Mouse (Mus musculus): Measurements from ENCODE around the gene Arhgap25. TPM values are rescaled to one million over a fixed set of nuclear protein-coding genes. Genes with fewer than 3 reads are reported as not detected.

Gene Arhgap25
- polyA plus RNA-seq, 1 experiment from 2014 or later = 2.8 TPM

DNA sequence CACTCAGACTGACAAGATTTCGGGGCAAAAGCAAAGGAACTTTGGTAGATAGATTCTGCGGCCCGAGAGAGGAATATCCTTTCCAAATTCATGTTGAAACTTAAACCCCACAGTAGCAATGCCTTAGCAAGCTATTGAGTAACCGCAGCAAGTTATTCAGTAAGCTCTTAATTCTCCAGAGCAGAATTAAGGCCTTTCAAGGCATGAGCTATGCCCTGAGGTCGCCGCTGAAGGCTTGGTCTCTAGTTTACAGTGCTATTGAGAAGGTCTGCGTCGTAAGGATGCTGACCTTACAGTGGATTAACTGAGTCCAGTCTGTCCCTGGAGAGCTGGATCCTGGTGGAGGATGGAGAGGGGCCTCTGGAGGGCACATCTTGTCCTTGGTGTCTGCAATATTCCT, 12.5 kb downstream of the Arhgap25 start:
- no peaks in the 10 kb centered on the region for H3K27me3 ChIP-seq
- no peaks in the 10 kb centered on the region for H3K36me3 ChIP-seq
- peaks cover 40% of the 10 kb centered on the region for H3K4me1 ChIP-seq (replicated peaks)
- H3K27ac ChIP-seq = no peak overlapping the region; the same call in 1 of the 2 replicates
- H3K4me3 ChIP-seq (replicated peaks) = no peak overlapping the region
- DNase-seq (no peak), ATAC-seq (ENCODE audit: low read depth) (no peak)
- no peak overlapping the region for H3K9ac ChIP-seq
- no peaks in the 10 kb centered on the region for H3K9me3 ChIP-seq (replicated peaks)
- WGBS (ENCODE audit: insufficient replicate concordance) = 79% methylated on average over 8 of the region's 8 CpGs
- no peak overlapping the region for H3K4me2 ChIP-seq

DNA sequence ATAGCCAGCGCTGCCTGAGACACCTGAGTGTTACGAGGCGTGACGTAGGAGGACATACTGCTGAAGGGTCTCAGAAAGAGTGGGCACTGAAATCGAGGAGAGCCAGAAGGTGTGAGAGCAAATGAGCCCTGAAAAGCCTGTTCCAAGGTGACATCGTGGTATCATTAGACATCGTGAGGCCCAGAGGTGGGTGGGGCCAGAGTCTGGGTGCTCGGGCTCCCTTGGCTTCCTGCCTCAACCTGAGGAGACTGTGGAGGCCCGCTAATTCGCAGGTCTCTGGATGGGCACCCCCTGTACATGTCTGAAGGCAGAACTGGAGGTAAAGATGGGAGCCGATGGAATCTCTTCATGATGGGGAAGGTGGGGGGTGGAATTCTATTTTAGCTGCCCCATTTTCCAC, 13.2 kb downstream of the Arhgap25 start:
- Histone ChIP-seq H3K9ac (no peak overlapping the region), H3K27ac (no peak overlapping the region), H3K9me3 (replicated peaks) (no peaks in the 10 kb centered on the region), H3K4me1 (replicated peaks) (peaks cover 33% of the 10 kb centered on the region), H3K4me3 (replicated peaks) (no peak overlapping the region), H3K27me3 (no peaks in the 10 kb centered on the region), H3K4me2 (no peak overlapping the region), H3K36me3 (no peaks in the 10 kb centered on the region)
- no peak for ATAC-seq (ENCODE audit: low read depth)
- 67% methylated on average over 11 of the region's 11 CpGs for WGBS (ENCODE audit: insufficient replicate concordance)
- DNase-seq = no peak

DNA sequence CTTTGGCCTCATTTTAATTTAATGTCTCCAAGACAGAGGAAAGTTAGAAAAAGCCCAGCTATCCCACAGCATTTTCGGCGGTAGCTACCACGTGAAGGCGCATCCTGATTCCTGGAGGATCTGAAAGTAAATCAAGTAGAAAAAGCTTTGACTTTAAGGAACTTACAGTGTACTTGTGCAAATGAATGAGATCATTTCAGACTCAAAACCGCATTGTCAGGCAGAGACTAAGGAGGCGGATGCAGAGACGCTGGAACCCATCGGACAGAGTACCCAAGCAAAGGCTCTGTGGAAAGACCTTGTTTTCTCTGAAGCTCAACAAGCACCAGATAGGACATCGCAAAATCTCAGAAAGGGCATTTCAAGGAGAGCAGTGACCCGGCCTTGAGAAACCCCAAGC, 14.4 kb downstream of the Arhgap25 start:
- H3K9ac ChIP-seq = no peak overlapping the region
- H3K27ac ChIP-seq = no peak overlapping the region
- no peaks in the 10 kb centered on the region for H3K9me3 ChIP-seq (replicated peaks)
- H3K27me3 ChIP-seq = no peaks in the 10 kb centered on the region
- peaks cover 22% of the 10 kb centered on the region for H3K4me1 ChIP-seq (replicated peaks)
- H3K4me3 ChIP-seq (replicated peaks) = no peak overlapping the region
- DNase-seq (no peak), ATAC-seq (ENCODE audit: low read depth) (no peak)
- H3K4me2 ChIP-seq = no peak overlapping the region
- H3K36me3 ChIP-seq = no peaks in the 10 kb centered on the region
- WGBS (ENCODE audit: insufficient replicate concordance) = 86% methylated on average over 10 of the region's 10 CpGs

DNA sequence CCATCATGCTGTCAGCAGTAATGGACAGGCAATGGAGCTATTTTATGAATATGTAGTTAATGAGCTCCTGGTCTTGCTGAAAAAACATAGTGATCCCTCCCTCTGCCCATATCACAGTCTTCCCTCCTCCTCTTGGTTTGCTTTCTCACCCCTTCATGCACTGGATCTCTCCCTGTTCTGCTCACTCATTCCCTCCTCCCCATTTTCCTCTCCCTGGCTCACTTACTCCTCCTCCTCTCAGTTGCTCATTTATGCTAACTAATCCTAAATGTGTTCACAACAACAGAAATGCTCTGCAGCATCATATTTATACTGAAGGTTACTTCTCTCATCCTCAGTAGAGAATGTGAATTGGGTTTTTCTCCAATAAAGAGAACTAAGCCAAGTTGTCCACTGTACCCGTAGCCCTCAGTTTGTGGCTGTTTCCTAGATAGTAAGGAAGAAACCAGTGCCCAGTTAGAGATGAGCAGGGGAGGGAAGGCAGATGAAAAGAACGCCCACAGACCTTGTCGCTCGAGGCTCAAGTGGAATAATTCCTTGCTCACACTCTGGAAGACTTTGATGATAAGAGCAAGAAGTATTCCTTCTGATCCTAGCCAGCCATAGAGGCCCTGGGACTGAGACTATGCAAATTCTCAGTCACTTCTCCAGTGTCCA, 15.2 kb downstream of the Arhgap25 start:
- peaks cover 14% of the 10 kb centered on the region for H3K4me1 ChIP-seq (replicated peaks)

DNA sequence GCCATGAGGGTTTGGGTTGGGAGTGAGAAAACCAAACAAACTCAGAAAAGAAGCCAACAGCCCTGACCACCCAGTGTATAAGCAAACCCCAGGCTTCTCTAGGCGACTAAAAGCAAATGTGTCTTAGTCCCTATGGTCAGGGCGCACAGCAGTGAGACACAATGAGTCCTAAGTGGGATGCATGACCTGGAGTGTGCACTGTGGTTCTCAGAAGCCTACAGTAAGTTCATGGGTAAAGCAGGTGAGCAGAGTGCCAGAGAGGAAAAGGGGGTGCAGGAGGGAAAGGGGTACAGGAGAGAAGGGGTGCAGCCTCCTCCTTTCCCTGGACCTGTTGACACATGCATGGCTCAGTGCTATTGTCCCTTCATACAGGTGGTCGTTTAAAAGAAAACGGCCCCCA, 18.7 kb downstream of the Arhgap25 start:
- ATAC-seq (ENCODE audit: low read depth) (no peak), DNase-seq (no peak)
- H3K4me2 ChIP-seq = no peak overlapping the region
- H3K9me3 ChIP-seq (replicated peaks) = no peaks in the 10 kb centered on the region
- H3K9ac ChIP-seq = no peak overlapping the region
- no peaks in the 10 kb centered on the region for H3K4me1 ChIP-seq (replicated peaks)
- no peaks in the 10 kb centered on the region for H3K36me3 ChIP-seq
- no peak overlapping the region for H3K4me3 ChIP-seq (replicated peaks)
- no peaks in the 10 kb centered on the region for H3K27me3 ChIP-seq
- WGBS (ENCODE audit: insufficient replicate concordance) = 64% methylated on average over 4 of the region's 4 CpGs
- H3K27ac ChIP-seq = no peak overlapping the region

More for the DNA sequence above, 15.2 kb downstream of the Arhgap25 start:
- ATAC-seq (ENCODE audit: low read depth) (no peak), DNase-seq (no peak)
- Histone ChIP-seq H3K9me3 (replicated peaks) (no peaks in the 10 kb centered on the region), H3K4me3 (replicated peaks) (no peak overlapping the region), H3K4me2 (no peak overlapping the region), H3K27me3 (no peaks in the 10 kb centered on the region), H3K27ac (no peak overlapping the region), H3K36me3 (no peaks in the 10 kb centered on the region), H3K9ac (no peak overlapping the region)
- WGBS (ENCODE audit: insufficient replicate concordance) = 65% methylated on average over 4 of the region's 4 CpGs

DNA sequence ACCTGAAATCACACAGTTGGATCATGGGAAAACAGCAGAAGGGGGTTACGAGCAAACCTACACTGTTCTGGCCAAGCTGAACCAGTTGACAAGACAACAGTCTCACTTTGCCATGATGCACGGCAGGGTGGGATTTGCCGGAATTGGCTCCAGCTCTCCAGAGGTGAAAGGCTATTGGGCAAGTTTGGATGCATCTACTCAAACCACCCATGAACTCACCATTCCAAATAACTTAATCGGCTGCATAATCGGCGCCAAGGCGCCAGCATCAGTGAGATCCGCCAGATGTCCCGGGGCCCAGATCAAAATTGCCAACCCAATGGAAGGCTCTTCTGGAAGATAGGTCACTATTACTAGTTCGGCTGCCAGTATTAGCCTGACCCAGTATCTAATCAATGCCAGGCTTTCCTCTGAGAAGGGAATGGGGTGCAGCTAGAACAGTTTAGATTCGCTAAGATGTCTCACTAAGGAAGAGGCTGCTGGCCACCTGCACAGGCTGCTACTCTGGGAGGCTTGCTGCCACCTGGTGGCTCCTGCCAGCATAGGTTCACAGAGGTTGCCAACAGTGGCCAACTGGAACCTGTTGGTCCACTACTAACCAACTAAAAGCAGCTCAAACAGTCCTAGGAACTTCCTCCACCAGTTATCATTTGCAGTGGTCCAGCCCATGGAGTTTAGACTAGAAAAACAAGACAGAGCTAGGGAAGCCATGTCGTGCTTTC, 19.9 kb downstream of the Arhgap25 start:
- Histone ChIP-seq H3K4me3 (replicated peaks) (no peak overlapping the region), H3K27ac (no peak overlapping the region), H3K9ac (no peak overlapping the region), H3K4me2 (no peak overlapping the region), H3K9me3 (replicated peaks) (no peaks in the 10 kb centered on the region), H3K36me3 (no peaks in the 10 kb centered on the region), H3K27me3 (no peaks in the 10 kb centered on the region), H3K4me1 (replicated peaks) (no peaks in the 10 kb centered on the region)
- ATAC-seq (ENCODE audit: low read depth) (no peak), DNase-seq (peak; percentile 27)
- 64% methylated on average over 12 of the region's 12 CpGs for WGBS (ENCODE audit: insufficient replicate concordance)

DNA sequence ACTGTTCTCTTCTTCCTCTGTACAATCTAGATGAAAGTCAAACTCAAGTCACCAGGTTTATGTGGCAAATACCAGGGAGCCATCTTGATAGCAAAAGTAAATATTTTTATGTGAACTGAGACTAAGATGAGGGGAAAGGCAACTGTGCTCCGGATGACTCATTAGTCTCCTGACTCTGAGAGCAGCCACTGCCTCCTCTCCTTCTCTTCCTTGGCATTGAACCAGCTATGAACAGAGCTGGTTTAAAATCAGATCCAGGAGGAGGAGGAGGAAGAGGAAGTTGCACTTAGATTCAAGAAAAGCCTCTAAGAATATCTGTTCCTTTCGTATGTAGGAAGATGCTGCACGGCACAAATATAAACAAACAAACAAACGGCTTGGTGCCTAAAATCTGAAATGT, 22.1 kb downstream of the Arhgap25 start:
- ATAC-seq (ENCODE audit: low read depth) = no peak

DNA sequence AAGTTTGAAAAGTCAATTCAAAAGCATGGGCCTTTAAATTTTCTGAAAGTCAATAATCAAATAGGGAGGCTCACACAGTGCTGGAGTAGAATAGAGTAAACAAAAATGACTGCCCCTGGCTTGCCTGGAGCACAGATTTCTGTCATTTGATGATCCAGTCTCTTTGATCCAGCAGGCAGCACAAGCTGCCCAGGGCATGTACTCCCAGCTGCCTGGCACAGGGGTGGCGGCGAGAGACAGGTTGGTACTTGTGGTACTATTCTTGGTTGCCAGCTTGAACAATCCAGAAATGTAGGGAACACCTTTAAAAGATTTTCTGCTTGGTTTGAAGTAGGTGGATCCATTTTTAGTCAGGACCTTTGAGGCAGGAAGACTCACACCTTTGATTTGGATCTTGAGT, 23.3 kb downstream of the Arhgap25 start:
- no peaks in the 10 kb centered on the region for H3K9me3 ChIP-seq (replicated peaks)
- ATAC-seq (ENCODE audit: low read depth) (no peak), DNase-seq (no peak)
- no peak overlapping the region for H3K9ac ChIP-seq
- H3K36me3 ChIP-seq = no peaks in the 10 kb centered on the region
- no peaks in the 10 kb centered on the region for H3K27me3 ChIP-seq
- no peak overlapping the region for H3K4me3 ChIP-seq (replicated peaks)
- H3K4me2 ChIP-seq = no peak overlapping the region
- no peaks in the 10 kb centered on the region for H3K4me1 ChIP-seq (replicated peaks)
- H3K27ac ChIP-seq = no peak overlapping the region
- WGBS (ENCODE audit: insufficient replicate concordance) = 66% methylated on average over 2 of the region's 2 CpGs

More for the DNA sequence above, 22.1 kb downstream of the Arhgap25 start:
- 44% methylated on average over 4 of the region's 4 CpGs for WGBS (ENCODE audit: insufficient replicate concordance)
- no peak for DNase-seq
- Histone ChIP-seq H3K4me3 (replicated peaks) (no peak overlapping the region), H3K4me2 (no peak overlapping the region), H3K9ac (no peak overlapping the region), H3K9me3 (replicated peaks) (no peaks in the 10 kb centered on the region), H3K27ac (no peak overlapping the region), H3K27me3 (no peaks in the 10 kb centered on the region), H3K36me3 (no peaks in the 10 kb centered on the region), H3K4me1 (replicated peaks) (no peaks in the 10 kb centered on the region)

DNA sequence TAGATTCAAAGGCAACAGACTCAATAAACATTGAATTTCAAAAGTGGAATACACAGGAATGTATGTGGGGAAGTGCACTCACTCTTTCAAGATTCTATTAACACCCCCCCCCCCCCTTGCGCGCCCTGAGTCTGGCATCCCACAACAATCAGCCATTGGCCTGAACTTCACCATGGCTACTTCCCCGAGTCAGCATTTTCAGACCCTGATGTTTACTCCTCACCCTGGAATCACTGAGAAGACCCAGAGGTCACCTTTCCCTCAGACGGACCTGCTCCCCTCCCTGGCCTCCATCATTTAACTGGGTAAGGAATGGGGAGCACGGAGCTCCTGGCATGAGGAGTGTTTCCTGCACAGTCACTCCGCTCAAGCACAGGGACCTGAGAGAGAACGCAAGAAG, 28.2 kb downstream of the Arhgap25 start:
- Histone ChIP-seq H3K9ac (no peak overlapping the region), H3K27me3 (no peaks in the 10 kb centered on the region), H3K4me1 (replicated peaks) (peaks cover 12% of the 10 kb centered on the region), H3K27ac (no peak overlapping the region), H3K36me3 (no peaks in the 10 kb centered on the region), H3K9me3 (replicated peaks) (no peaks in the 10 kb centered on the region), H3K4me3 (replicated peaks) (no peak overlapping the region), H3K4me2 (no peak overlapping the region)
- 71% methylated on average over 7 of the region's 7 CpGs for WGBS (ENCODE audit: insufficient replicate concordance)
- DNase-seq (no peak), ATAC-seq (ENCODE audit: low read depth) (no peak)

DNA sequence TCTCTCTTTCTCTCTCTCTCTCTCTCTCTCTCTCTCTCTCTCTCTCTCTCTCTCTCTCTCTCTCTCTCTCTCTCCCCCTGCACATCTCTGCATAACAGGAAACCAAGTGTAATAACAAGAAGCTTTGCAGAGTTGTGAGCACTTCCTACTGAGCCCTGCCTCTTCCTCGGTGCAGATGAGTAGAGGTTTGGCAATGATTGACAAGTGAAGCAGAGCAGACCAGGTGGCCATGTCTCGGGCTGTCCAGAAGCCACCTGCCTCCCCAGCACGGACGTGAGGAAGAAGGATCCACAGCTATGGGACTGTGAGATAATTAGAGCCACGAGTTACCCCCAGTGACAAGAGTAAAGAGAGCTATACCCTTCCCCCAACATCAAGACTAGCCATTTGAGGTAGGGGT, 29.1 kb downstream of the Arhgap25 start:
- H3K36me3 ChIP-seq = no peaks in the 10 kb centered on the region
- 20% methylated on average over 5 of the region's 5 CpGs for WGBS (ENCODE audit: insufficient replicate concordance)
- ATAC-seq (ENCODE audit: low read depth) = no peak
- H3K4me2 ChIP-seq = no peak overlapping the region
- no peaks in the 10 kb centered on the region for H3K27me3 ChIP-seq
- H3K27ac ChIP-seq = no peak overlapping the region
- no peak for DNase-seq
- no peak overlapping the region for H3K4me3 ChIP-seq (replicated peaks)
- no peak overlapping the region for H3K9ac ChIP-seq
- peaks cover 21% of the 10 kb centered on the region for H3K4me1 ChIP-seq (replicated peaks)
- H3K9me3 ChIP-seq (replicated peaks) = no peaks in the 10 kb centered on the region

DNA sequence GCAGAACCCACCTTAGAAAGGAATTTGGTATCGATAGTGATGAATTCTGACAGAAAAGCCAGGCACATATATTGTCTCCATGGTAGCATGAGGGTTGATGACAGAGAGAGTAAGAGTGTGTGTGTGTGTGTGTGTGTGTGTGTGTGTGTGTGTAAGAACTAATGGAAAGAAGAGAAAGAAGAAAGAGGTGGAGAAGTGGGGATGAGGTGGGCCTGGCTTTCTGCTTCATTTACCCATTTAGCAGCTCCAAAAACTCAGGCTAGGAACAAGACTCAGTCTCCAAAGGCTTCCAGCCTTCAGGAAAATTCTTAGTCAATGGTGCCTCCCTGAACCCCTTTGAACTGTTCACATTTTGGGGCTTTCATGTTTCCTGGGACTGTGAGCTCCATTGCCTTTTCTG, 29.5 kb downstream of the Arhgap25 start:
- Histone ChIP-seq H3K9ac (no peak overlapping the region), H3K4me1 (replicated peaks) (peaks cover 24% of the 10 kb centered on the region), H3K9me3 (replicated peaks) (no peaks in the 10 kb centered on the region), H3K27ac (no peak overlapping the region), H3K36me3 (no peaks in the 10 kb centered on the region), H3K27me3 (no peaks in the 10 kb centered on the region), H3K4me2 (no peak overlapping the region), H3K4me3 (replicated peaks) (no peak overlapping the region)
- 72% methylated on average over 1 of the region's 1 CpGs for WGBS (ENCODE audit: insufficient replicate concordance)
- no peak for ATAC-seq (ENCODE audit: low read depth)
- no peak for DNase-seq

DNA sequence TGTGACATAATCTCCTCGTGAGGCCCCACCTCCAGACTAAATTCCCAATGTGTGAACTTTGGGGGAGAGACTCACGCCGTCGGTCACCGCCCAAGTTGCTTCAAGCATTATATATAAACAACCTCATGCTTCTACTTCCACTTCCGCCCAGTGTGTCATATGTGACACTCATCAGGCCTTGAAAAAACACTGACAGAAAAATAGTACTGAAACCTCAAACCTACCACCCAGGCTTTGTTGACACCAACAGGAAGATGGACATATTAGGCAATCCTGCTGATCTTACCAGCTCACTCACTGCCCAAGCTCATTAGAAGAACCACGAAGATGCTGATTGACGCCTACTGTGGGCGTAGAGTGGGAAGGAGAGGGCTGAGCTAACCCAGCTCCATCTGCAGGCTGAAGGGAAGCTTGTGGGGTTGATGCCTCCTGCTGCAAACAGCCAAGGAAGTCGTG, 30.2 kb downstream of the Arhgap25 start:
- DNase-seq = no peak
- H3K27ac ChIP-seq = no peak overlapping the region

More for the DNA sequence above, 30.2 kb downstream of the Arhgap25 start:
- H3K27me3 ChIP-seq = no peaks in the 10 kb centered on the region
- peaks cover 24% of the 10 kb centered on the region for H3K4me1 ChIP-seq (replicated peaks)
- no peak overlapping the region for H3K4me2 ChIP-seq
- 16% methylated on average over 10 of the region's 10 CpGs for WGBS (ENCODE audit: insufficient replicate concordance)
- H3K36me3 ChIP-seq = no peaks in the 10 kb centered on the region
- no peak overlapping the region for H3K9ac ChIP-seq
- no peaks in the 10 kb centered on the region for H3K9me3 ChIP-seq (replicated peaks)
- peak; percentile 34; the same call in 1 of the 2 replicates for ATAC-seq (ENCODE audit: low read depth)
- no peak overlapping the region for H3K4me3 ChIP-seq (replicated peaks)
